Mouse (Mus musculus) bone marrow macrophage, adult 2 months (primary cell): ENCODE data around the gene D130043K22Rik.

Experiments
- CTCF ChIP-seq: IDR thresholded peaks from 2 replicates; pipeline ENCODE4 v1.5.1; 2012; ENCODE audit warnings: low read depth, mild to moderate bottlenecking, low read length, moderate library complexity
- POLR2A ChIP-seq: IDR thresholded peaks from 2 replicates; pipeline ENCODE4 v1.6.1; 2012; ENCODE audit warnings: mild to moderate bottlenecking, low read depth, low read length, borderline replicate concordance

DNA sequence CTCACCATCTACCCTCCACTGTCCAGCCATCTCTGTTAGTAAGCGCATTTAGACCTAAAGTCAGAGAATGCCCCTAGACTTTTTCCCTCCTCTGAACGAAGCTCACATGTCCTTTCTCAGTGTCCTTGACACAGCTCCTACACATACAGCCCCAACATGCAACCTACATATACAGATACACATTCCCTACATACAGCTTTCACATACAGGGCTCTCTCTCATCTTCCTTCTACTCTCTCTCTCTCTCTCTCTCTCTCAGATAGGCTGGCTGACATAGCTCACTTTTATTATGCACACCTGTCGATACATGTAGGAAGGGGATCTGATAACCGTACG, 91.8 kb downstream of the D130043K22Rik start:
- TF ChIP-seq CTCF: no peak
- no peak for TF ChIP-seq POLR2A
